Mouse (Mus musculus): ENCODE data around the gene Gm9844. TPM values are rescaled to one million over a fixed set of nuclear protein-coding genes. Genes with fewer than 3 reads are reported as not detected.

The Gm9844 gene
- polyA plus RNA-seq, 1 experiment from 2014 or later, result 2.7 TPM

- Histone ChIP-seq H3K9ac (replicated peaks) (peak overlapping the region; percentile 98), H3K4me1 (ENCODE audit: insufficient read depth) (peaks cover 23% of the 10 kb centered on the region), H3K4me2 (ENCODE audit: low read depth, low read length) (peak overlapping the region; percentile 85), H3K27ac (ENCODE audit: low read depth) (peak overlapping the region; percentile 50), H3K4me3 (ENCODE audit: low read depth, low read length) (peak overlapping the region; percentile 83), H3K9me3 (ENCODE audit: low read length) (no peaks in the 10 kb centered on the region), H3K36me3 (replicated peaks; ENCODE audit: insufficient read depth, low read length) (peaks cover 52% of the 10 kb centered on the region), H3K27me3 (ENCODE audit: insufficient read depth, low read length) (no peaks in the 10 kb centered on the region)
- TF ChIP-seq CTCF (IDR thresholded peaks at IDR 0.05; ENCODE audit: low read depth) (no peak), EP300 (IDR thresholded peaks at IDR 0.05; ENCODE audit: low read depth) (no peak)
- DNase-seq, result no peak
- WGBS (ENCODE audit: insufficient replicate concordance), result 30% methylated on average over 4 of the region's 4 CpGs
- ATAC-seq, result no peak
Observed at GRCm38 (mm10) chr7:24886308-24886633, 24.3 kb downstream of the Gm9844 start.

- H3K36me3 ChIP-seq (replicated peaks; ENCODE audit: insufficient read depth, low read length), result peaks cover 53% of the 10 kb centered on the region
Observed at GRCm38 (mm10) chr7:24887096-24887495, 25.1 kb downstream of the Gm9844 start.

GRCm38 (mm10) chr7:24889431-24890220, 27.6 kb downstream of the Gm9844 start:
- WGBS (ENCODE audit: insufficient replicate concordance), result 73% methylated on average over 6 of the region's 6 CpGs
- TF ChIP-seq EP300 (IDR thresholded peaks at IDR 0.05; ENCODE audit: low read depth), result no peak
- no peak for TF ChIP-seq CTCF (IDR thresholded peaks at IDR 0.05; ENCODE audit: low read depth)
- Histone ChIP-seq H3K4me1 (ENCODE audit: insufficient read depth) (peaks cover 24% of the 10 kb centered on the region), H3K36me3 (replicated peaks; ENCODE audit: insufficient read depth, low read length) (peaks cover 53% of the 10 kb centered on the region), H3K4me2 (ENCODE audit: low read depth, low read length) (no peak overlapping the region), H3K9ac (replicated peaks) (no peak overlapping the region), H3K9me3 (ENCODE audit: low read length) (no peaks in the 10 kb centered on the region), H3K27me3 (ENCODE audit: insufficient read depth, low read length) (no peaks in the 10 kb centered on the region), H3K27ac (ENCODE audit: low read depth) (peak overlapping the region; percentile 53; the same call in 1 of the 2 replicates), H3K4me3 (ENCODE audit: low read depth, low read length) (no peak overlapping the region)
- DNase-seq, result no peak
- no peak for ATAC-seq

More at GRCm38 (mm10) chr7:24887096-24887495, 25.1 kb downstream of the Gm9844 start:
- WGBS (ENCODE audit: insufficient replicate concordance), result 67% methylated on average over 4 of the region's 4 CpGs
- DNase-seq, result no peak
- ATAC-seq, result no peak
- Histone ChIP-seq H3K9ac (replicated peaks) (peak overlapping the region; percentile 98), H3K27me3 (ENCODE audit: insufficient read depth, low read length) (no peaks in the 10 kb centered on the region), H3K27ac (ENCODE audit: low read depth) (peak overlapping the region; percentile 39; the same call in 1 of the 2 replicates), H3K4me3 (ENCODE audit: low read depth, low read length) (no peak overlapping the region), H3K4me2 (ENCODE audit: low read depth, low read length) (peak overlapping the region; percentile 85; the same call in 1 of the 2 replicates), H3K4me1 (ENCODE audit: insufficient read depth) (peaks cover 23% of the 10 kb centered on the region), H3K9me3 (ENCODE audit: low read length) (no peaks in the 10 kb centered on the region)
- no peak for TF ChIP-seq EP300 (IDR thresholded peaks at IDR 0.05; ENCODE audit: low read depth)
- no peak for TF ChIP-seq CTCF (IDR thresholded peaks at IDR 0.05; ENCODE audit: low read depth)

- H3K4me1 ChIP-seq (ENCODE audit: insufficient read depth), result peaks cover 20% of the 10 kb centered on the region
- 29% methylated on average over 10 of the region's 10 CpGs for WGBS (ENCODE audit: insufficient replicate concordance)
- peak overlapping the region; percentile 16; the same call in 1 of the 2 replicates for H3K27ac ChIP-seq (ENCODE audit: low read depth)
- H3K4me3 ChIP-seq (ENCODE audit: low read depth, low read length), result no peak overlapping the region
- no peak overlapping the region for H3K4me2 ChIP-seq (ENCODE audit: low read depth, low read length)
- H3K27me3 ChIP-seq (ENCODE audit: insufficient read depth, low read length), result no peaks in the 10 kb centered on the region
- no peak overlapping the region for H3K9ac ChIP-seq (replicated peaks)
- TF ChIP-seq EP300 (IDR thresholded peaks at IDR 0.05; ENCODE audit: low read depth) (no peak), CTCF (IDR thresholded peaks at IDR 0.05; ENCODE audit: low read depth) (peak; percentile 100)
- no peaks in the 10 kb centered on the region for H3K9me3 ChIP-seq (ENCODE audit: low read length)
- ATAC-seq (peak; percentile 75), DNase-seq (peak; percentile 80)
- peaks cover 50% of the 10 kb centered on the region for H3K36me3 ChIP-seq (replicated peaks; ENCODE audit: insufficient read depth, low read length)
Observed at GRCm38 (mm10) chr7:24890281-24891216, 28.5 kb downstream of the Gm9844 start.

- ATAC-seq (no peak), DNase-seq (no peak)
- no peaks in the 10 kb centered on the region for H3K9me3 ChIP-seq (ENCODE audit: low read length)
- H3K27ac ChIP-seq (ENCODE audit: low read depth), result peak overlapping the region; percentile 30; the same call in 1 of the 2 replicates
- H3K27me3 ChIP-seq (ENCODE audit: insufficient read depth, low read length), result no peaks in the 10 kb centered on the region
- WGBS (ENCODE audit: insufficient replicate concordance), result 71% methylated on average over 3 of the region's 3 CpGs
- no peak overlapping the region for H3K4me3 ChIP-seq (ENCODE audit: low read depth, low read length)
- H3K4me1 ChIP-seq (ENCODE audit: insufficient read depth), result peaks cover 11% of the 10 kb centered on the region
- TF ChIP-seq CTCF (IDR thresholded peaks at IDR 0.05; ENCODE audit: low read depth) (no peak), EP300 (IDR thresholded peaks at IDR 0.05; ENCODE audit: low read depth) (no peak)
- H3K4me2 ChIP-seq (ENCODE audit: low read depth, low read length), result no peak overlapping the region
- H3K36me3 ChIP-seq (replicated peaks; ENCODE audit: insufficient read depth, low read length), result peaks cover 41% of the 10 kb centered on the region
- H3K9ac ChIP-seq (replicated peaks), result no peak overlapping the region
Observed at GRCm38 (mm10) chr7:24891241-24892124, 29.5 kb downstream of the Gm9844 start.
